Mouse (Mus musculus) spleen, adult 2 months (tissue): ENCODE data around the gene Phactr4.

Experiments
- CTCF ChIP-seq: fragments of 200-500 bp; IDR thresholded peaks from 2 replicates; pipeline ENCODE4 v1.5.1; 2011; ENCODE audit warnings: mild to moderate bottlenecking, inconsistent platforms; ENCODE audit not compliant: insufficient read depth, insufficient read length, insufficient replicate concordance; ENCODE audit errors: extremely low read depth
- POLR2A ChIP-seq: fragments of 200-500 bp; IDR thresholded peaks from 2 replicates; pipeline ENCODE4 v1.6.1; 2011; ENCODE audit warnings: low read depth, low read length, inconsistent platforms

GRCm38 (mm10) chr4:132311209-132311608 lies 111.1 kb downstream of the Phactr4 start:
- TF ChIP-seq CTCF (no peak), POLR2A (no peak)
